Mouse (Mus musculus): ENCODE measurements around the gene Gpn1.

GRCm38 (mm10) chr5:31559401-31559800 lies 64.9 kb downstream of the Gpn1 start:
- TF ChIP-seq EP300 (IDR thresholded peaks at IDR 0.05; ENCODE audit: low read length) (no peak), ZC3H11A (IDR thresholded peaks at IDR 0.05; ENCODE audit: low read depth, low read length) (no peak), CTCF (conservative IDR thresholded peaks at IDR 0.05 in 1 of 2, IDR thresholded peaks at IDR 0.05 in 1 of 2; ENCODE audit: low read depth in 2 of 2, low read length in 2 of 2) (no peak), POLR2A (IDR thresholded peaks at IDR 0.05; ENCODE audit: low read depth, low read length) (no peak), RAD21 (IDR thresholded peaks at IDR 0.05; ENCODE audit: low read depth, low read length) (no peak)

Data from CH12.LX (cell line).